Mouse (Mus musculus) liver (tissue): ENCODE data around the gene Klhl36.
"Not testable (repeated sequence)": the region's sequence is repeated elsewhere in the genome, so short reads cannot be mapped to it uniquely, and the experiment has no call there.

Experiments
- DNase-seq: peaks from one replicate; pipeline ENCODE4 v3.0.0-alpha.2; 2020; ENCODE audit warnings: mixed read lengths

The Klhl36 gene

DNA sequence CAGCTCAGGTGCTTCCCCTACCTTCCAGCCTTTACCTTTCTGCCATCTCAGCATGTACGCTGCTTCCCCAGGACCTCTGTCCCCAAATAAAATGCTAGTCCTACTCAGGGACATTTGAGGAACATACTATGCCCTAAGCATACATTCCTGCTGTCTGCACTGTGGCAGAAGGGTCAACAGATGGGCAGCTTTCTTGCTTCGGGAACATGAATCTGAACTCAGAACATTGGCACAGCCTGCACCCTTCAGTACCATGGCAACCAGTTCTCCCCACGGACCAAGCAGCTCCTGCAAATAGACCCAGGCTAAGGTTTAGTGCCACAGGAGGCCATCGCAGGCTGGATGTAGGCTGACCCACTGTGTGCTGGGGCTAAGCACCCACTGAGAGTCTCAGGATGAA lies 25.2 kb upstream of the Klhl36 start:
- no peak for DNase-seq

- no peak for DNase-seq
These were observed 24.5 kb upstream of the Klhl36 start for GRCm38 (mm10) chr8:119837553-119838071.

DNA sequence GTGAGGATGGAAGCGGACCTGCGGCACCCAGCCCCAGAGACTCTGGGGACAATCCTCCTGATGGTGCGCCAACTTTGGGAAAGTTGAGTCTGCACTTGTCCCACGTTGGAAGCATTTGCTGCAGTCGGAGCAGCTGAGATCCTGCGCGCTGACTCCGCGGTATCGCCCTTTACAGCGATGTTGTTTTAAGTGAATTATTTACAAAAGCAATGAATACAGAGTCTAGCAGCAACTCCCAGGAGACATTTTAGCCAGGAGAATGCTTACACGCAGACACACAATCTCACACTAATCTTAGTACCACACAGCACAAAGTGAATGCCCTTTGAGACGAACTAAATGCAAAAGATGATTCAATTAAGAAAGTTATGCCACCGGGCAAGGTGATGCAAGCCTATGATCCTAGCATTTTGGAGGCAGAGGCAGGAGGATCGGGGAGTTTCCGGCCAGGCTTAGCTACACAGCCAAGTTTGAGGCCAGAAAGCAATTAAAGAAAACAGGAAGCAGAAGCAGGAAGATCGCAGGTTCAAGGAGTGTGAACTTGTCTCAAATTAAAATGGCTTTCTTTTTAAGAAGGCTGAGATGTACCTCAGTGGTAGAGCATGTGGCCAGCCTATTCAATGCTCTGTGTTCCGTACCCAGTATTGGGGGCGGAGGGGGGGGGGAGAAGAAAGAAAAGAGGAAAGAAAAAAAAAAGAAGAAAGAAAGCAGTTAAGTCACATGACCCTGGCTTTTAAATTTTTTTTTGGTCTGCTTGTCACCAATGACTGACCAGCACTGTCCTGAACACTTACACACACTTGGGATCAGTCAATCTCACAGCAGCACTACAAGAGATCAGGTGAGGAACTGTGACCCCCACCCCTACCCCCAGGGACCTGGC lies 23.7 kb upstream of the Klhl36 start:
- DNase-seq = no peak

DNA sequence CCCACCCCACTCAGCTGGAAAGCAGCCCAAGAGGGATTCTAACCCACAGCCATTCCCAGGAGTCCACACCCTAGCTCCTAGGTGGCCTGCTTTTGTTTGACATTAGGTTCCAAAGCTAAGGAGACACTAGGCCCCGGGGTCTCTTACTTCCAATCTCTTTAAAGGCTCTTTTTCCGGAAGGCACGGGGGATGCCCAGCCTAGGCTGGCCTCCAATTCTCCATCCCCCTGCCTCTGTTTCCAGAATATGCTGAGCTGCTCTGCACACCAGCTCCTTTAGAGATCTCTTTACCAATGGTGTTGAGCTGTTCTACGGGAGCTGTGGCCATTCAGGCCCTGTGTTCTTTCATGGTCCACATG lies 23.1 kb upstream of the Klhl36 start:
- no peak for DNase-seq

DNA sequence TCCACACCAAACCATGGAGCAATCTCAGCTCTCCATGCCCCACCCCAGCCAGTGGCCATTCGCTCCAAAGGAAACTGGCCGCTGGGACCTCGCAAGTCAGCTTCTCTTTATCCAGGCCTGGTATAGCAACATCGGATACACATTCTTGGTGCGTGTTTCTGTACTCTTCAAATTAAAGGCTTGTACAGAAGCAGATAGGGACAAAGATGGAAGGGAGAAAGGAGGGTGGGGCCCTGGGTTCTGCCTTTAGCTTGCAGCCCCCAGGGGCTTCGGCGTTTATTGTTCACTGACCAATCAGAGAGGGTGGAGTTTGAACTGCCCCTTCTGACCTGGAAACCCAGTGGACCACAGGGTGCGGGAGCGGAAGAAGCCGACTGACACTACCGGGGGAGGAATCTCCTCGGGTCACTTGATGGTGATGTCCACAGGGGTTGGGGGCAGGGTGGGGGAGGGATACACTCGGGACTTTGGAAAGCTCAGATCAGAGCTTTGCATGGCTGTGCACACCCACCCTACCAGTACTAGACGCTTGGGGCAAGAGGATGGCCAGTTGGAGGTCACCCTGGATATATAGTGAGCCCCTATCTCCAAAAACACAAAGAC lies 22.5 kb upstream of the Klhl36 start:
- DNase-seq = peak; percentile 29

DNA sequence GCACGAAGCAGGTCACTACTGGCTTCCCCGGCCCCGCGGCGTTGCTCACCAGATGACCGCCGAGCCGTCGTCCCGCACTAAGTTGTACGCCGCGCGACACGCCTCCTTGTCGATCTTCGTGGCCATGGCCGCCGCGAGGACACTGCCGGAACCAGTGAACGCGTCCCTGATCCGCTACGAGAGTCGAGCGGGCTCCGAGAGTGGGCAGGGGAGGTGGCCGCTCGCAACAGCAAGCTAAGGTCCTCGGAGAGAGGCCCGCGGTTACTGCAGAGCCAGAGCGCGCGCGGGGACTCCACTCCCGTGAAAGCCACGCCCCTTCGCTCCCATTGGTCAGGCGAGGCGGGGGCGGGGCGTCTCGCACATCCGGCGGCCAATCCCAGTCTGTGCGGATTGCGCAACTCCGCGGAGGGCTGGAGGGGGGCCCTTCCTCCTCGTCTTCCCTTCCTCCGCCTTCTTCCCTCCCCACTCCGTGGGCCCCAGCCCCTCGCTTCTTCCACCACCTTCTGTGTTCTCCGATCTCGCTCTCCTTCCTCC lies 21.7 kb upstream of the Klhl36 start, which contains the start of gene Cotl1:
Gene Cotl1 (minus strand): TSS at position 270 of the 534 bp plus-strand sequence.
- peak; percentile 97 for DNase-seq

DNA sequence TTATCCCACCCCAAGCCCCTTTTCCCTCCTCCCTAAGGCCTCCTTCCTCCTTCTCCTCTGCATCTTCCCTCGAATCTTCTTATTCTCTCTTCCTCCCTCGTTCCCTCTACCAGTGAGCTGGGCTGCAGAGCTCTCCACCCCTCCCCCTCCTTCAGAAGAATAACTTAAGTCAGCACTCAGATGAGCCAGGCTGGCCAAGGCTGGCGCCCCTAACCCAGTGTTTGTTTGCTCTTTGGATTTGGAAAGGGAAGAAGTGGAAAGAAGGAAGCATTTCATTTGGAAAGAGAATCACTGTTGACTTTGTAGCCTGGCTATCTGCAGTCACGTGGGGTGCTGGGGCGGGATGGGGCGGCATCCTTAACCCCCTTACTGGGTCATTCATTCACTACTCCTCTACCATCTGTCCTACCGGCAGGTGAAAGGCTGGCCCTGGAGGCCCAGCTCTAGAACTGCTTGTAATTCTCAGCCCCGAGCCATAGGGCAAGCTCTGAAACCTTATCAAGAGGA lies 21.1 kb upstream of the Klhl36 start:
- peak; percentile 53 for DNase-seq

DNA sequence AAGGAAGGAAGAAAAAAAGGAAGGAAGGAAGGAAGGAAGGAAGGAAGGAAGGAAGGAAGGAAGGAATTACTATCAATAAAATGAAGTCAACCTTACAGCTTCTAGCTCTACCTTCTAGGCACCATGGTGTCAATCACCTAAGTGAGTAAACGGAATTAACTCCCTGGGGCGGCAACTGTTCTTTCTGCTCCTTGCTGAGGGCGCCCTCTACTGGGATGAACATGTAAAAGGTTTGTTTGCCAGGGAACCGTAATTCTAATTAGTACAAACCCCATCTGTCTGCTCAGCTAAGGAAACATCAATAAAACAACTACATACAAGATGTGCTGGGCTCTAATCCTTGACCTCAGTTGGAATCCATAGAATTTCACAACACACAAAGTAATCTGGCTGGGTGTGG lies 18.6 kb upstream of the Klhl36 start:
- DNase-seq = peak; percentile 75

DNA sequence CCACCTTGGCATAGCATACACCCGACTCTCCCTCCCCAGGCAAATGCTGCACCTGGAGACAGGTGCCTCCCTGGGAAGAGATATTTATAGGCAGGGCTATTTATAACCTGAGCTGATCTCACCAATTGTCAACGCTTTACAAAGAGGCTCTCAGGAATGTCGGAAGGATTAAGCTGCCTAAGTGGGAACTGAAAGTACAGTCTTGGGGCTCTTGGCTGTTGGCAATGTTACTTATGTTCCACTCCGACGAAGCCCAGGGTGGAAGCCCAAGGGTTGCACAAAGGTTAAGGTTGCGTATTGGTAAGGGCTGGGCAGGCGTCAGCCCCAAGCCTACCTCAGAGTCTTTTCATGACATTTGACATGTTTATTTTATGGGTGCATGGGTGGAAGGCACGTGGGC lies 17.5 kb upstream of the Klhl36 start:
- DNase-seq = no peak

DNA sequence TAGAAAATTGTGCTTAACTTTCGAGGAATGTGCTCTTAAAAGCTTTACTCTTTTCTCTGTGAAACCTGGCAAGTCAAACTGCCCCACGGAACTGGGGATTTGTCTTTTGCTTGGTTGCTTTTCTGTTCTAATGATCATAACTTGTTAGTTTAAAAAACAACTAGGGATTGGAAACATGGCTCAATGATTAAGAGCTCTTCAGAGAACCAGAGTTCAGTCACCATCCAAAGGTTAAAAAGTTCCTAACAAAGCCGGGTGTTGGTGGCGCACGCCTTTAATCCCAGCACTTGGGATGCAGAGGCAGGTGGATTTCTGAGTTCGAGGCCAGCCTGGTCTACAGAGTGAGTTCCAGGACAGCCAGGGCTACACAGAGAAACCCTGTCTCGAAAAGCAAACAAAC lies 16.3 kb upstream of the Klhl36 start:
- not testable (repeated sequence) for DNase-seq

- DNase-seq = no peak
These were observed 14.7 kb upstream of the Klhl36 start for GRCm38 (mm10) chr8:119847232-119847922.

GRCm38 (mm10) chr8:119853521-119853920 lies 8.5 kb upstream of the Klhl36 start:
- DNase-seq = no peak

DNA sequence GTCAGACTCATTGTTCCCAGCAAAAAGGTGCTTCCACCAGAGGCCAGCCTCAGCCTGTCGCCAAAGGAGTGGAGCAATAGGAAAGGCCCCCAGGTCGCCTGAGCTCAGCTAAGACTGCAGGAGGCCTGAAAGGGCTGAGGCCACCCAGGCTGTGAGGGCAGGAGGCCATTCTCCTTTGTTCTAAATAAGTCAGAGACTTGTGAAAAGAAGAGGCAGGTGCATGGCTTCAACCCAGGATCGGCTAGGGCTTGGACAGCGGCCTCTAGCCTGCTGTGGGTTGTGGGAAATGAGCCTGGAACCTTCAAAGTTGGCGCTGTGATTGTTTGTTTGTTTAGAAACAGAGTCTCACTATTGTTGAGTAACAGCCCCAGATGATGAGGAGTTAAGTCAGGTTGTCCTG lies 8.0 kb upstream of the Klhl36 start:
- no peak for DNase-seq

- no peak for DNase-seq
These were observed 6.4 kb upstream of the Klhl36 start for GRCm38 (mm10) chr8:119855656-119856055.

- no peak for DNase-seq
These were observed 4.3 kb upstream of the Klhl36 start for GRCm38 (mm10) chr8:119857767-119858166.

GRCm38 (mm10) chr8:119862390-119862734 lies 296 bp downstream of the Klhl36 start:
- no peak for DNase-seq

DNA sequence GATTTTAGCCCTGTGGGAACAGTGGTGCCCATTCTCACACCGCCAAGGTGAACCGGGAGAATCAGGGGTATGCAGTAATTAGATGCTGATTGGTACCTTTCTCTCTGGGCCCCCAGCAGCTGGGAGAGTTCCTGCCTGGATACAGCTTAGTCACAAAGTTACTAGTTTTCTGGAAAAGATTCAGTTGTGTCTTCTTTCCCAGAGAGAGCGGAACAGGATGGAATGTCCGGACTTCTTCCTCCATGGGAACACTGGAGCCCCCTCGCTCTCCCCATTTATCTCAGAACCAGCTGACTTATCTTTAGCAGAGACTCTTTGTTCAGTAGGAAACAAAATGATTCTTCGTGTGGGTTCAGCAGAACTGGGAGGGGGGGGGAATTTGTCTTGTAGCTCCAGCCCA lies 683 bp downstream of the Klhl36 start:
- no peak for DNase-seq

- DNase-seq = no peak
These were observed 7.5 kb downstream of the Klhl36 start for GRCm38 (mm10) chr8:119869616-119870015.

GRCm38 (mm10) chr8:119873181-119873580 lies 11.1 kb downstream of the Klhl36 start:
- peak; percentile 65 for DNase-seq

GRCm38 (mm10) chr8:119881301-119881700 lies 19.2 kb downstream of the Klhl36 start:
- DNase-seq = no peak

DNA sequence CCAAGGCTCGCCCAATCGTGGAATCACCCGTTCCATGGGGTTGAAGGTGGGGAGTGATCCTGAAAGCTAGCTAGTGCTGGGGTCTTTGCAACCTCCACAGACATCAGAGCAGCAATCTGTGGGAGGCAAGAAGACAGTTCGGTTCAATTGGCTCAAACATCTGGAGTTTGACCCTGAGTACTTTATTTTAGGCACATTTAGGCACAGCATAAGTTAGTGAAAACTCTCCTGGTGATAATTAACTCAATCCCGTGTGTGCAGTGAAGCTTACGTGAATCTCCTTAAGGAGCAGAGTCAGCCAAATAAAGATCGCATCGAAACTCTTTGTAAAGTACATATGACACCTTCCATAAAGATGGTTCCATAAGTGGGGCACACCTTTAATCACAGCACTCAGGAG lies 19.9 kb downstream of the Klhl36 start:
- DNase-seq = no peak

GRCm38 (mm10) chr8:119883281-119883680 lies 21.2 kb downstream of the Klhl36 start:
- no peak for DNase-seq

GRCm38 (mm10) chr8:119885612-119886011 lies 23.5 kb downstream of the Klhl36 start:
- peak; percentile 63 for DNase-seq
